Mouse (Mus musculus) liver, embryonic 16.5 days (tissue): ENCODE data around the gene Ggn. TPM values are rescaled to one million over a fixed set of nuclear protein-coding genes. Genes with fewer than 3 reads are reported as not detected.

ENCODE experiments used
- ATAC-seq: fragments of 200-750 bp; cut with Nextera tagmentation; 2 replicates; pipeline ENCODE4 v1.8.0; 2017; ENCODE audit warnings: low read depth, mild to moderate bottlenecking, moderate number of reproducible peaks, moderate library complexity
- H3K27ac ChIP-seq: fragments of 300-500 bp; sonication (generic); 2 replicates; pipeline ENCODE4 v1.5.1; 2014; ENCODE audit warnings: mild to moderate bottlenecking, low read length
- H3K27me3 ChIP-seq: fragments of 300-500 bp; sonication (generic); 2 replicates; pipeline ENCODE4 v1.6.1; 2014; ENCODE audit warnings: low read depth, low read length, mixed read lengths; ENCODE audit not compliant: control insufficient read depth, insufficient read depth
- H3K36me3 ChIP-seq: fragments of 300-500 bp; sonication (generic); 2 replicates; pipeline ENCODE4 v1.6.1; 2014; ENCODE audit warnings: mild to moderate bottlenecking; ENCODE audit not compliant: control insufficient read depth, insufficient read depth
- H3K4me1 ChIP-seq: fragments of 300-500 bp; sonication (generic); 2 replicates; pipeline ENCODE4 v1.6.1; 2014; ENCODE audit warnings: low read depth, low read length, mixed read lengths; ENCODE audit not compliant: control insufficient read depth
- H3K4me2 ChIP-seq: fragments of 300-500 bp; sonication (generic); 2 replicates; pipeline ENCODE4 v1.6.1; 2014; ENCODE audit warnings: low read depth, low read length, mixed read lengths
- H3K4me3 ChIP-seq: fragments of 300-500 bp; sonication (generic); 2 replicates; pipeline ENCODE4 v1.5.1; 2014; ENCODE audit warnings: low read depth, mild to moderate bottlenecking, low read length
- H3K9ac ChIP-seq: fragments of 300-500 bp; sonication (generic); 2 replicates; pipeline ENCODE4 v1.6.1; 2014; ENCODE audit warnings: low read depth, low read length
- H3K9me3 ChIP-seq: fragments of 300-500 bp; sonication (generic); replicated peaks from 2 replicates; pipeline ENCODE4 v1.6.1; 2016; ENCODE audit warnings: low read length; ENCODE audit not compliant: control insufficient read depth
- WGBS: fragments of 180-500 bp; shearing (Covaris S2); extraction: QIAGEN DNeasy Blood & Tissue Kit; methylation state at CpG from one replicate; pipeline ENCODE4 v1.1.7; 2014; ENCODE audit not compliant: insufficient replicate concordance; 5-methylcytosine and 5-hydroxymethylcytosine counted together
- polyA plus RNA-seq: library from polyadenylated mRNA; unstranded; fragments of >200 nt; fragmentation: Nextera tagmentation; extraction: Ambion mirVana; gene quantifications from 2 replicates; pipeline ENCODE4 v1.2.1, GENCODE M21; 2015

Ggn gene
- polyA plus RNA-seq, 1 experiment from 2014 or later: 0.09 TPM

GRCm38 (mm10) chr7:29214236-29214635 is 44.2 kb downstream of the Ggn start:
- H3K36me3 ChIP-seq: no peaks in the 10 kb centered on the region
- peaks cover 10% of the 10 kb centered on the region for H3K4me1 ChIP-seq
- H3K4me2 ChIP-seq: no peak overlapping the region
- H3K9ac ChIP-seq: no peak overlapping the region
- no peaks in the 10 kb centered on the region for H3K27me3 ChIP-seq
- H3K4me3 ChIP-seq: no peak overlapping the region
- H3K9me3 ChIP-seq: no peaks in the 10 kb centered on the region; the same call in 1 of the 2 replicates
- H3K27ac ChIP-seq: no peak overlapping the region
- WGBS: 55% methylated on average over 2 of the region's 2 CpGs
- ATAC-seq: no peak

- Histone ChIP-seq H3K27ac (no peak overlapping the region), H3K9ac (no peak overlapping the region), H3K4me1 (peaks cover 10% of the 10 kb centered on the region), H3K27me3 (no peaks in the 10 kb centered on the region), H3K4me2 (no peak overlapping the region), H3K36me3 (no peaks in the 10 kb centered on the region), H3K4me3 (no peak overlapping the region), H3K9me3 (peaks cover 5% of the 10 kb centered on the region)
- WGBS: 59% methylated on average over 15 of the region's 15 CpGs
- no peak for ATAC-seq
Measured at GRCm38 (mm10) chr7:29214846-29215245, 44.8 kb downstream of the Ggn start.

Other genes with a start within 250 kb of the Ggn start
- 130 and 137 TPM in 2 replicates for gene Actn4, start 207.9 kb upstream of the Ggn start, polyA plus RNA-seq
- 195 and 205 TPM in 2 replicates for gene Eif3k, start 188.3 kb upstream of the Ggn start, polyA plus RNA-seq
- gene Map4k1, start 188.2 kb upstream of the Ggn start, polyA plus RNA-seq: 28.3 and 30.2 TPM in 2 replicates
- 0.22 and 0.58 TPM in 2 replicates for gene Ryr1, start 45.0 kb upstream of the Ggn start, polyA plus RNA-seq
- 1.2 and 1.4 TPM in 2 replicates for gene Rasgrp4, start 35.4 kb upstream of the Ggn start, polyA plus RNA-seq
- 3.8 and 4.9 TPM in 2 replicates for gene Fam98c, start 14.0 kb upstream of the Ggn start, polyA plus RNA-seq
- 0.19 and 0.25 TPM in 2 replicates for gene Spred3, start 201 bp downstream of the Ggn start, polyA plus RNA-seq
- gene Psmd8, start 10.5 kb downstream of the Ggn start, polyA plus RNA-seq: 106 and 111 TPM in 2 replicates
- 0.15 and 0.35 TPM in 2 replicates for gene Catsperg1, start 43.8 kb downstream of the Ggn start, polyA plus RNA-seq
- 1.4 and 1.5 TPM in 2 replicates for gene Kcnk6, start 62.3 kb downstream of the Ggn start, polyA plus RNA-seq
- gene Yif1b, start 68.1 kb downstream of the Ggn start, polyA plus RNA-seq: 40.3 and 43.0 TPM in 2 replicates
- 5.3 and 5.8 TPM in 2 replicates for gene 2200002D01Rik, start 78.3 kb downstream of the Ggn start, polyA plus RNA-seq
- gene Spint2, start 111.7 kb downstream of the Ggn start, polyA plus RNA-seq: 30.9 and 38.6 TPM in 2 replicates
- 2.5 and 2.7 TPM in 2 replicates for gene Ppp1r14a, start 119.1 kb downstream of the Ggn start, polyA plus RNA-seq
- 1.2 and 1.5 TPM in 2 replicates for gene Dpf1, start 133.7 kb downstream of the Ggn start, polyA plus RNA-seq